Mouse (Mus musculus): ENCODE measurements around the gene Cdc7. TPM values are rescaled to one million over a fixed set of nuclear protein-coding genes. Genes with fewer than 3 reads are reported as not detected.

Gene Cdc7
- total and polyA plus RNA-seq, 2 experiments = 0.26 to 0.28 TPM

DNA sequence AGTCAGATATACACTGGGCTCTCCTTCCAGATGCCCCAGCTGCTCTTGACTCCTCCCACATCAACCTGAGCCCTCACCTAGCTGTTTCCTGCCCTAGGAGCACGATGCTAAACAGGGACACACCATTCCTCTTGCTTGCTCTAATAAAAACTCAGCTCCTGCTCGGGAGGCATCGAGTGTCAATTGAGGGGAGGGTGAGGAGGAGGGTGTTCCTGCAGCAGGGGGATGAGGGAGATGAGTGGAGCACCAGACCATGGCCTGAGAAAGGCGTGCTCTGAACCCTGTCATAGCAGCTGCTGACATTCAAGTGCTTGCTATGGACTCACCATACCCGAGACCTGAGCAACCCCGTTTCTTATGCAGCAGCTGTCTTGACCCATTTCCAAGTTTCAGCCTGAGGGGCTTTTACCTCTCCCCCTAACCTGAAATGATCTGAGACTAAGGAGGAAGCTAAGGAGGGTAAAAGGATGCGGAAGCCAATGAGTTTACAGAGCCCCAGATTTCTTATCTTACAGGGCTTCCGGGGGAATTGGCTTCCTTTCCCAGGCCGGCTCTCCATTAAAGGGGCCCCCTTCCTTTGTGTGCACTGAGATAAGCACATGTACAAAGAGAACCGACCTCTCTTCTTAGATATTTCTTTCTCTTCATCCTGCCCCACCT is 51.4 kb downstream of the Cdc7 start:
- Histone ChIP-seq H3K4me1 (ENCODE audit: control insufficient read depth, insufficient read depth, low read length) (0 out of 2 replicates have a peak, but pooled peaks cover 4% of the 10 kb centered on the region), H3K36me3 (ENCODE audit: control insufficient read depth, insufficient read depth, low read length) (no peaks in the 10 kb centered on the region), H3K79me2 (ENCODE audit: control insufficient read depth, insufficient read depth, low read length) (no peaks in the 10 kb centered on the region), H3K27ac (replicated peaks; ENCODE audit: insufficient read depth, low read depth, low read length) (peak overlapping the region; percentile 1), H3K4me3 (ENCODE audit: insufficient read depth, low read depth, low read length) (no peak overlapping the region), H3K9ac (ENCODE audit: low read depth, low read length) (no peak overlapping the region), H3K27me3 (ENCODE audit: control insufficient read depth, insufficient read depth, low read length) (no peaks in the 10 kb centered on the region)
- no peak for DNase-seq (ENCODE audit: extremely low read depth, low read depth, low spot score)
- WGBS = 31% methylated on average over 10 of the region's 10 CpGs
- TF ChIP-seq POLR2A (IDR thresholded peaks at IDR 0.05; ENCODE audit: extremely low read depth, insufficient read depth, low read length) = no peak
- TF ChIP-seq CTCF (IDR thresholded peaks at IDR 0.05; ENCODE audit: low read depth, low read length) = no peak

DNA sequence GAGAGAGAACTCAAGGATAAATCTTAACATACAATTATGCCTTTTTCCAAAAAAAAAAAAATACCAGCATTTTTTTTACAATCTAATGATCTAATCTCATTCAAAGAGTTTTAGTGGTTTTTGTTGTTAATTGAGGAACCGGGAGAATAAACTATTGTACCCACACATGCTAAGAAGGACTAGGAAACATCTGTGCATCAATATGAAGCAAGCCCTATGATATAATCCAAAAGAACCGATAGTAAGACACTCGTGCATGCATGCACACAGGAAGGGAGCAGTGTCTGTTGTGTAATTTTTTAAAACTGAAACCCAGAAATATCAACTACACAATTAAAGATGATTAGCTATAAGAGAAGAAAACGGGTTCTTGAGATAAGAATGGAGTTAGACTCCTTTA is 52.4 kb downstream of the Cdc7 start:
- Histone ChIP-seq H3K4me1 (ENCODE audit: control insufficient read depth, insufficient read depth, low read length) (0 out of 2 replicates have a peak, but pooled peaks cover 4% of the 10 kb centered on the region), H3K36me3 (ENCODE audit: control insufficient read depth, insufficient read depth, low read length) (no peaks in the 10 kb centered on the region), H3K4me3 (ENCODE audit: insufficient read depth, low read depth, low read length) (no peak overlapping the region), H3K9ac (ENCODE audit: low read depth, low read length) (no peak overlapping the region), H3K27me3 (ENCODE audit: control insufficient read depth, insufficient read depth, low read length) (no peaks in the 10 kb centered on the region), H3K27ac (replicated peaks; ENCODE audit: insufficient read depth, low read depth, low read length) (no peak overlapping the region), H3K79me2 (ENCODE audit: control insufficient read depth, insufficient read depth, low read length) (no peaks in the 10 kb centered on the region)
- DNase-seq (ENCODE audit: extremely low read depth, low read depth, low spot score) = no peak
- WGBS = 75% methylated on average over 4 of the region's 4 CpGs
- TF ChIP-seq POLR2A (IDR thresholded peaks at IDR 0.05; ENCODE audit: extremely low read depth, insufficient read depth, low read length) (no peak), CTCF (IDR thresholded peaks at IDR 0.05; ENCODE audit: low read depth, low read length) (no peak)

DNA sequence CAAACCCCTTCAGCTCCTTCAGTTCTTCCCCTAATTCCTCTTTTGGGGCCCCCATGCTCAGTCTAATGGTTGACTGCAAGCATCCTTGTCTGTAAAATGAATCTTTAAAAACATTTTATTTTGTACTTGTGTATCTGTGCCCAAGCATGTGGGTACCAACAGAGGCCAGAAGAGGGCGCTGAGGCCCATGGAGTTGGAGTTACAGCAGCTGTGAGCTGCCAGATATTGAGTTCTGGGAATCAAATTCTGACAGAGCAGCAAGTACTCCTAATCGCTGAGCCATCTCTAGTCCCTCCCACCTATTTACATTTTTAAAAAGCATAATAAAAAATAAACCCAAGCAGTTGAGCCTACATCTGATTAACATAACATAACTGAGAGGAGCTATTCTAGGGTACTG is 53.4 kb downstream of the Cdc7 start:
- Histone ChIP-seq H3K9ac (ENCODE audit: low read depth, low read length) (no peak overlapping the region), H3K4me3 (ENCODE audit: insufficient read depth, low read depth, low read length) (no peak overlapping the region), H3K36me3 (ENCODE audit: control insufficient read depth, insufficient read depth, low read length) (no peaks in the 10 kb centered on the region), H3K4me1 (ENCODE audit: control insufficient read depth, insufficient read depth, low read length) (0 out of 2 replicates have a peak, but pooled peaks cover 4% of the 10 kb centered on the region), H3K27ac (replicated peaks; ENCODE audit: insufficient read depth, low read depth, low read length) (no peak overlapping the region), H3K27me3 (ENCODE audit: control insufficient read depth, insufficient read depth, low read length) (no peaks in the 10 kb centered on the region), H3K79me2 (ENCODE audit: control insufficient read depth, insufficient read depth, low read length) (no peaks in the 10 kb centered on the region)
- TF ChIP-seq CTCF (IDR thresholded peaks at IDR 0.05; ENCODE audit: low read depth, low read length) = peak; percentile 71
- no peak for TF ChIP-seq POLR2A (IDR thresholded peaks at IDR 0.05; ENCODE audit: extremely low read depth, insufficient read depth, low read length)
- no peak for DNase-seq (ENCODE audit: extremely low read depth, low read depth, low spot score)
- WGBS = 58% methylated on average over 2 of the region's 2 CpGs

DNA sequence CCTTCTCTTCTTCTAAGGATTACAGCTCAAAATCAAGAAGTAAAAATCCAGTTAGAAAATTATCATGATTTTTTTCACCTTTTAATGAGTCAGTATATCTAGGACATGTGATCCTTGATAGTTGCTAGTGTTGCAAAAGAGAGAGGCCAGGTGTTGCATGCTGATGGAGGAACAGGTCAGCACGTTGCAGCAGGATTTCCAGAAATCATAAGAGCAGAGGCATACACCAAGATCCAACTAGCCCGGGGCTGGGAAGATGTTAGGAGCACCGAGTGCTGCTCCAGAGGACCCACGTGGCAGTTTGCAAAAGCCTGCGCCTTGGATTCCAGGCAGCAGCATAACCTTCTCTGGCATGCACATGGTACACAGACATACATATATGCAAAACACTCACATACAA is 54.9 kb downstream of the Cdc7 start:
- no peaks in the 10 kb centered on the region for H3K36me3 ChIP-seq (ENCODE audit: control insufficient read depth, insufficient read depth, low read length)
- TF ChIP-seq CTCF (IDR thresholded peaks at IDR 0.05; ENCODE audit: low read depth, low read length) (no peak), POLR2A (IDR thresholded peaks at IDR 0.05; ENCODE audit: extremely low read depth, insufficient read depth, low read length) (no peak)
- 0 out of 2 replicates have a peak, but pooled peaks cover 4% of the 10 kb centered on the region for H3K4me1 ChIP-seq (ENCODE audit: control insufficient read depth, insufficient read depth, low read length)
- H3K27me3 ChIP-seq (ENCODE audit: control insufficient read depth, insufficient read depth, low read length) = no peaks in the 10 kb centered on the region
- 78% methylated on average over 5 of the region's 5 CpGs for WGBS
- H3K27ac ChIP-seq (replicated peaks; ENCODE audit: insufficient read depth, low read depth, low read length) = no peak overlapping the region
- H3K79me2 ChIP-seq (ENCODE audit: control insufficient read depth, insufficient read depth, low read length) = no peaks in the 10 kb centered on the region
- DNase-seq (ENCODE audit: extremely low read depth, low read depth, low spot score) = no peak
- no peak overlapping the region for H3K9ac ChIP-seq (ENCODE audit: low read depth, low read length)
- H3K4me3 ChIP-seq (ENCODE audit: insufficient read depth, low read depth, low read length) = no peak overlapping the region

DNA sequence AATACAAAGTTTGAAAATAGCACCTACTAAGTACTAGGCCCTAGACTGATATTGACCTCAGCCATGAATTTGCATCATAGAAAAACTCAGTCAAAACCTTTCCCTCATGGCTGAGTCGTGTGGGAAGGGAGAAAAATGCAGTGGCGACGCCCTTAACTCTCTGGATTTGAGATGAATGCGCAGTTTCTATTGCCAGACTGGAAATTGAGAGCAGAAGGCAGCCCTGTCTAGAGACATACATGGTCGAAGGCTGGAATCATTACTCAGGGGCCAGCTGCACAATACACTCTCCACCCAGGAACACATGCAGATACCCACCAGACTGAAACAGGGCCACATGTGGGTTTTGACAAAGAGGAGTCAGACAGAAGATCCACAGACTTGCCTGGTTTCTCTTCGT is 55.8 kb downstream of the Cdc7 start:
- H3K4me3 ChIP-seq (ENCODE audit: insufficient read depth, low read depth, low read length) = no peak overlapping the region
- H3K27me3 ChIP-seq (ENCODE audit: control insufficient read depth, insufficient read depth, low read length) = no peaks in the 10 kb centered on the region
- H3K4me1 ChIP-seq (ENCODE audit: control insufficient read depth, insufficient read depth, low read length) = 0 out of 2 replicates have a peak, but pooled peaks cover 4% of the 10 kb centered on the region
- TF ChIP-seq CTCF (IDR thresholded peaks at IDR 0.05; ENCODE audit: low read depth, low read length) (no peak), POLR2A (IDR thresholded peaks at IDR 0.05; ENCODE audit: extremely low read depth, insufficient read depth, low read length) (no peak)
- H3K36me3 ChIP-seq (ENCODE audit: control insufficient read depth, insufficient read depth, low read length) = no peaks in the 10 kb centered on the region
- whole genome bisulfite sequencing = 80% methylated on average over 6 of the region's 6 CpGs
- DNase-seq (ENCODE audit: extremely low read depth, low read depth, low spot score) = no peak
- no peak overlapping the region for H3K9ac ChIP-seq (ENCODE audit: low read depth, low read length)
- no peaks in the 10 kb centered on the region for H3K79me2 ChIP-seq (ENCODE audit: control insufficient read depth, insufficient read depth, low read length)
- H3K27ac ChIP-seq (replicated peaks; ENCODE audit: insufficient read depth, low read depth, low read length) = no peak overlapping the region

DNA sequence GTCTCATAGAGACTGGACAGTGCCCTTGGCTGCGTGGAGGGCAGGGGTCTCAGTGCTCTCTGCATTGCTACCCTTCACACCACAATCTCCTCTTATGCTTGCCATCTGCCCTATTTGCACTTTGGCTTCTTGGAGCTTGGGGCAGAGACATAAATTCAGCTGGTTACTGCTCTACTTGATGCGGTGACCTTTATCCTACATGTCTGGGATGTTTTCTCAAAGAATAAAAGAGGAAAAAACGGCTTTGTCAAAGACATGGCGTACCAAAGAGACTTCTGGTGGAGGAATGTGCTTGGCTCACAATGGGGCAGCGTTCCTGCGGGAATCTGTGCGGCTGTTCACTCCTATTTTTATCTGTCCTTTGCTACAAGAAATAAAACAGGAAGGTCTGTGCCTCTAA is 56.2 kb downstream of the Cdc7 start:
- WGBS = 81% methylated on average over 7 of the region's 7 CpGs
- Histone ChIP-seq H3K27me3 (ENCODE audit: control insufficient read depth, insufficient read depth, low read length) (no peaks in the 10 kb centered on the region), H3K9ac (ENCODE audit: low read depth, low read length) (no peak overlapping the region), H3K79me2 (ENCODE audit: control insufficient read depth, insufficient read depth, low read length) (no peaks in the 10 kb centered on the region), H3K36me3 (ENCODE audit: control insufficient read depth, insufficient read depth, low read length) (no peaks in the 10 kb centered on the region), H3K4me3 (ENCODE audit: insufficient read depth, low read depth, low read length) (no peak overlapping the region), H3K27ac (replicated peaks; ENCODE audit: insufficient read depth, low read depth, low read length) (no peak overlapping the region), H3K4me1 (ENCODE audit: control insufficient read depth, insufficient read depth, low read length) (0 out of 2 replicates have a peak, but pooled peaks cover 2% of the 10 kb centered on the region)
- DNase-seq (ENCODE audit: extremely low read depth, low read depth, low spot score) = no peak
- no peak for TF ChIP-seq POLR2A (IDR thresholded peaks at IDR 0.05; ENCODE audit: extremely low read depth, insufficient read depth, low read length)
- TF ChIP-seq CTCF (IDR thresholded peaks at IDR 0.05; ENCODE audit: low read depth, low read length) = no peak

Data from liver, adult 2 months (tissue).